Mouse (Mus musculus) retina, embryonic 14.5 days (tissue): ENCODE results near the gene Uqcr10.
"Not testable (repeated sequence)": the region's sequence is repeated elsewhere in the genome, so short reads cannot be mapped to it uniquely, and the experiment has no call there.

Experiments used
- DNase-seq: peaks from one replicate; pipeline ENCODE4 v3.0.0-alpha.2; 2015; ENCODE audit warnings: low spot score

Uqcr10 gene

GRCm38 (mm10) chr11:4714727-4715126 lies 10.6 kb upstream of the Uqcr10 start:
- no peak for DNase-seq

- no peak for DNase-seq
Measured at GRCm38 (mm10) chr11:4712822-4713221, 8.7 kb upstream of the Uqcr10 start.

- DNase-seq: not testable (repeated sequence)
Measured at GRCm38 (mm10) chr11:4710188-4710587, 6.0 kb upstream of the Uqcr10 start.

GRCm38 (mm10) chr11:4705178-4705577 lies 1.0 kb upstream of the Uqcr10 start:
- DNase-seq: no peak

GRCm38 (mm10) chr11:4703688-4704071 lies 462 bp downstream of the Uqcr10 start:
- DNase-seq: no peak

GRCm38 (mm10) chr11:4700726-4701125 lies 3.4 kb downstream of the Uqcr10 start:
- no peak for DNase-seq

- no peak for DNase-seq
Measured at GRCm38 (mm10) chr11:4697043-4697983, 6.8 kb downstream of the Uqcr10 start.

GRCm38 (mm10) chr11:4692162-4692561 lies 12.0 kb downstream of the Uqcr10 start:
- no peak for DNase-seq

GRCm38 (mm10) chr11:4691213-4691612 lies 12.9 kb downstream of the Uqcr10 start:
- no peak for DNase-seq

GRCm38 (mm10) chr11:4690353-4690752 lies 13.8 kb downstream of the Uqcr10 start:
- no peak for DNase-seq

- no peak for DNase-seq
Measured at GRCm38 (mm10) chr11:4688632-4689380, 15.3 kb downstream of the Uqcr10 start.

- no peak for DNase-seq
Measured at GRCm38 (mm10) chr11:4687874-4688273, 16.3 kb downstream of the Uqcr10 start.

- no peak for DNase-seq
Measured at GRCm38 (mm10) chr11:4687027-4687426, 17.1 kb downstream of the Uqcr10 start.

GRCm38 (mm10) chr11:4685510-4685909 lies 18.6 kb downstream of the Uqcr10 start:
- DNase-seq: no peak

- no peak for DNase-seq
Measured at GRCm38 (mm10) chr11:4685071-4685470, 19.1 kb downstream of the Uqcr10 start.

GRCm38 (mm10) chr11:4684186-4684585 lies 20.0 kb downstream of the Uqcr10 start:
- DNase-seq: no peak

- no peak for DNase-seq
Measured at GRCm38 (mm10) chr11:4683516-4683915, 20.6 kb downstream of the Uqcr10 start.

- DNase-seq: no peak
Measured at GRCm38 (mm10) chr11:4680126-4680525, 24.0 kb downstream of the Uqcr10 start.

GRCm38 (mm10) chr11:4679441-4679832 lies 24.7 kb downstream of the Uqcr10 start:
- no peak for DNase-seq

GRCm38 (mm10) chr11:4678700-4679440 lies 25.3 kb downstream of the Uqcr10 start:
- DNase-seq: no peak

- DNase-seq: no peak
Measured at GRCm38 (mm10) chr11:4677250-4677872, 26.8 kb downstream of the Uqcr10 start.

GRCm38 (mm10) chr11:4675693-4676092 lies 28.4 kb downstream of the Uqcr10 start:
- no peak for DNase-seq
